Mouse (Mus musculus) central nervous system, embryonic 11.5 days (tissue): Measurements from ENCODE around the gene Hectd1. TPM values are rescaled to one million over a fixed set of nuclear protein-coding genes. Genes with fewer than 3 reads are reported as not detected.

Experiments used
- polyA plus RNA-seq: library from polyadenylated mRNA; depleted of rRNA; stranded (reverse); fragments of >200 nt; gene quantifications from 2 replicates; pipeline ENCODE4 v1.2.3, GENCODE M21; 2012; rRNA removed

Gene Hectd1
- polyA plus RNA-seq: 35.6 and 40.1 TPM in 2 replicates

DNA sequence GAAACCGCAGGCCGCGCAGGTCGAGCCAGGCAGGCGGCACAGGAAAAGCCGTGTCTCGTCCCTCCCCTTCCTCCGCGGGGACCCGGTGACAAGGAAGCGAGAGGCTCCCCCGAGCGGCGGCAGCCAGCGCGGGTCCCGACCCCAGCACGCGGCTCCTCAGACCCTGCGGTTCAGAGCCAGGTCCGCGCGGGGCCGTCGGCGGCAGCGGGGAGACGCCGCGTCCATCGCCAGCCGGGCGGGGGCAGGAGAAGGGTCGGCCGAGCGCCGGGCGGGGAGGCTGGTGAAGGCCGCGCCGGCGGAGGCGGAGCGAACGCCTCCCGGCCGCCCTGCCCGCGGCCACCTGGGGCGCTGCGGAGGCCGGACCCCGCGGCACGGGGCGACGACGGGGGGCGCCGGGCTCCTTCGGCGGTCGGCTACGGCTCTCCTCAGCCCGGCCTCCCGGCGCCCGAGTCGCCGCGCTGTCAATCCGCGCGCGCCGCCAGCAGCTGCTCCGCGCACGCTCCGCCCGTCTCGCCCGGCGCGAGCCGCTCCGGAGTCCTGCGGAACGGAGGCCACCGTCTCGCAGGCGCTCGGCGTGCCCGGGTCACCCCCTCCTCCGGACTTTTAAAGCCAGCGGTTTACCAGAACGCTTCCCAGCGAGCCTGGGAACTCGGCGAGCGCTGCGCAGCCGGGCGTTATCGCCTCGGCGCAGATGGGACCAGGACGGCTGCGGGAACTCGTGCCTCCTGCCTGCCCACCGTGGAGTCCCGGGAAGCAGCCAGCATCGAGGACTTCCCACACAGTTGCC is at the start of gene Hectd1:
Gene Hectd1 (minus strand): TSS at position 247 of the 787 bp plus-strand sequence.

Other genes with a start within 250 kb of the Hectd1 start
- 2.8 and 3.4 TPM in 2 replicates for gene Coch, start 236.2 kb downstream of the Hectd1 start, polyA plus RNA-seq
- 24.9 and 27.4 TPM in 2 replicates for gene Ap4s1, start 138.5 kb downstream of the Hectd1 start, polyA plus RNA-seq
- 70.8 and 80.8 TPM in 2 replicates for gene Strn3, start 137.6 kb downstream of the Hectd1 start, polyA plus RNA-seq
- gene Heatr5a, start 141.8 kb upstream of the Hectd1 start, polyA plus RNA-seq: 13.1 and 17.5 TPM in 2 replicates
- gene Dtd2, start 177.0 kb upstream of the Hectd1 start, polyA plus RNA-seq: 13.4 and 18.4 TPM in 2 replicates
- gene Gpr33, start 198.5 kb upstream of the Hectd1 start, polyA plus RNA-seq: not detected in 2 replicates